ENCODE assay signal across 8 mouse cellular contexts in the genomic region with DNA sequence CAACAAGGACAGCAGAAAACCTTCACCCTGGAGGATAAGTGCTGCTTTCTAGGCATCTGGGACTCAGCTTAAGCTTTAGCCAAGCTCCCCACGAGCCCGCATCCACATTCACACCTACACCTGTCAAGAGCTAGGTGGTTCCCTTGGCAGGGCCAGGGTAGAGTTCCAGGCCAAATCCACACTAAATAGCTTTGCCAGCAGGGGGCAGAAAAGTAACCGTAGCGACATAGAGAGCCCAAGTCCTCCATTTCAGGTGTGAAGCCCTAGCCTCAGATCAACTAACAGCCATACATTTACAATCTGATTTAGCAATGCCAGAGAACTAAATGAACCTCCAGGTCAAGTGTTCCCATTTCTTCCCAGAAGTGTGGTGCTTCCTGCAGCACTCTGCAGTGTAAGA.
A peak's percentile ranks its signal among the peaks of the same experiment; 100 is the strongest.
DNase-seq lines count a peak whose midpoint lies in the region; ATAC-seq and TF ChIP-seq lines count a peak whose summit lies in the region.

No protein-coding gene starts in this region.

- H3K9me3 ChIP-seq in kidney, postnatal 0 days (replicated peaks; ENCODE audit: low read length) = no peaks in the 10 kb centered on the region
- H3K9me3 ChIP-seq in CH12.LX (replicated peaks; ENCODE audit: low read length) = no peaks in the 10 kb centered on the region
- H3K9me3 ChIP-seq in midbrain, embryonic 10.5 days (replicated peaks) = no peaks in the 10 kb centered on the region

- no peak overlapping the region for H3K9ac ChIP-seq in kidney, postnatal 0 days (ENCODE audit: low read depth, low read length)
- H3K9ac ChIP-seq in CH12.LX (ENCODE audit: insufficient read depth, low read depth) = no peak overlapping the region

- intact Hi-C loops in gastrocnemius, adult 2 months (cut with DNase I) = loop anchor here (10.0 kb wide), 1 partner anchor 572 kb away; a partner anchor contains a TSS

- TF ChIP-seq RAD21 in CH12.LX (IDR thresholded peaks at IDR 0.05; ENCODE audit: low read depth, low read length) = no peak; the same call in 1 of the 2 replicates

- H3K36me3 ChIP-seq in kidney, postnatal 0 days (ENCODE audit: insufficient read depth, low read length) = no peaks in the 10 kb centered on the region
- H3K36me3 ChIP-seq in CH12.LX (replicated peaks in 1 of 2; ENCODE audit: control insufficient read depth in 1 of 2, insufficient read depth in 1 of 2, low read length in 1 of 2) = no peaks in the 10 kb centered on the region
- H3K36me3 ChIP-seq in midbrain, embryonic 10.5 days = no peaks in the 10 kb centered on the region

- ATAC-seq in kidney, postnatal 0 days (replicated peaks; ENCODE audit: low FRiP score, low read depth) = no peak
- no peak for ATAC-seq in inflammation-experienced regulatory T-cells, adult 6 months

- no peak for DNase-seq in kidney, postnatal 0 days (ENCODE audit: low spot score)
- DNase-seq in kidney, adult 18-20 months = no peak
- DNase-seq in CH12.LX (ENCODE audit: extremely low read depth) = peak; percentile 17
- peak; percentile 55 for DNase-seq in brain, adult 2 months (ENCODE audit: low read depth, low spot score)
- DNase-seq in midbrain, embryonic 10.5 days (ENCODE audit: low spot score) = no peak
- no peak for DNase-seq in gastrocnemius, adult 2 months
- no peak for DNase-seq in ovary, adult 18-20 months (ENCODE audit: low spot score)

- no peak overlapping the region for H3K4me2 ChIP-seq in kidney, postnatal 0 days (ENCODE audit: low read length)
- H3K4me2 ChIP-seq in CH12.LX (ENCODE audit: insufficient read depth, low read depth, poor library complexity, severe bottlenecking) = no peak overlapping the region

- H3K4me1 ChIP-seq in kidney, postnatal 0 days (replicated peaks; ENCODE audit: insufficient read depth, low read length) = no peaks in the 10 kb centered on the region
- H3K4me1 ChIP-seq in CH12.LX (ENCODE audit: control insufficient read depth in 1 of 2, insufficient read depth in 2 of 2) = no peaks in the 10 kb centered on the region
- H3K4me1 ChIP-seq in midbrain, embryonic 10.5 days = peaks cover 10% of the 10 kb centered on the region

- WGBS in kidney, postnatal 0 days = 47% methylated on average over 4 of the region's 4 CpGs
- 47% methylated on average over 4 of the region's 4 CpGs for WGBS in midbrain, embryonic 10.5 days

- no peaks in the 10 kb centered on the region for H3K79me2 ChIP-seq in CH12.LX (replicated peaks; ENCODE audit: control insufficient read depth, extremely low read depth, insufficient read depth, poor library complexity, severe bottlenecking)

- H3K27me3 ChIP-seq in kidney, postnatal 0 days (ENCODE audit: insufficient read depth, low read length) = no peaks in the 10 kb centered on the region
- no peaks in the 10 kb centered on the region for H3K27me3 ChIP-seq in CH12.LX (replicated peaks)
- H3K27me3 ChIP-seq in midbrain, embryonic 10.5 days (ENCODE audit: low read depth, poor library complexity, severe bottlenecking) = peaks cover 96% of the 10 kb centered on the region

- TF ChIP-seq CTCF in kidney, postnatal 0 days (IDR thresholded peaks at IDR 0.05; ENCODE audit: low read depth) = peak; percentile 35; the same call in 1 of the 2 replicates
- peak in 1 of 2 experiments; percentile 45; a peak in 2 of 4 replicates for TF ChIP-seq CTCF in CH12.LX (conservative IDR thresholded peaks at IDR 0.05 in 1 of 2, IDR thresholded peaks at IDR 0.05 in 1 of 2; ENCODE audit: low read depth in 2 of 2, low read length in 2 of 2)
- TF ChIP-seq CTCF in gastrocnemius, adult 2 months (IDR thresholded peaks at IDR 0.05) = no peak

- no peak overlapping the region for H3K27ac ChIP-seq in kidney, postnatal 0 days
- no peak overlapping the region for H3K27ac ChIP-seq in CH12.LX (ENCODE audit: insufficient read depth, low read depth)
- H3K27ac ChIP-seq in midbrain, embryonic 10.5 days (replicated peaks) = no peak overlapping the region
- no peak overlapping the region for H3K27ac ChIP-seq in gastrocnemius, adult 2 months

- in situ Hi-C loops in CH12.LX (cut with MboI; ENCODE audit: low pct_ligation_motif_present, low pct_unique_long_range_greater_than_20kb, low sequenced_read_pairs) = loop anchor here (25.0 kb wide), 1 partner anchor 205 kb away; no protein-coding TSS in a partner anchor

- H3K4me3 ChIP-seq in kidney, postnatal 0 days (replicated peaks; ENCODE audit: low read depth, low read length) = no peak overlapping the region
- H3K4me3 ChIP-seq in CH12.LX (replicated peaks in 1 of 3; ENCODE audit: low read depth in 2 of 3, low read length in 2 of 3, poor library complexity in 1 of 3) = no peak overlapping the region
- H3K4me3 ChIP-seq in midbrain, embryonic 10.5 days = peak overlapping the region; percentile 58; the same call in 1 of the 2 replicates
- H3K4me3 ChIP-seq in gastrocnemius, adult 2 months = no peak overlapping the region

- TF ChIP-seq EP300 in CH12.LX (IDR thresholded peaks at IDR 0.05; ENCODE audit: low read length) = no peak

- TF ChIP-seq POLR2A in CH12.LX (IDR thresholded peaks at IDR 0.05; ENCODE audit: low read depth, low read length) = no peak

- dilution Hi-C loops in CH12.LX (cut with MboI; ENCODE audit: extremely low pct_ligation_motif_present, extremely low pct_unique_long_range_greater_than_20kb, low sequenced_read_pairs) = no loop called here

TF ChIP-seq in CH12.LX, 34 proteins besides CTCF, POLR2A, EP300 and RAD21:
- TF ChIP-seq ZNF384 (IDR thresholded peaks at IDR 0.05; ENCODE audit: low read depth, low read length) = no peak
- TF ChIP-seq MEF2A (IDR thresholded peaks at IDR 0.05; ENCODE audit: borderline replicate concordance, low read depth, low read length) = no peak
- TF ChIP-seq CHD1 (IDR thresholded peaks at IDR 0.05; ENCODE audit: low read depth, low read length) = no peak
- no peak for TF ChIP-seq ZC3H11A (IDR thresholded peaks at IDR 0.05; ENCODE audit: low read depth, low read length)
- no peak for TF ChIP-seq USF1 (IDR thresholded peaks at IDR 0.05; ENCODE audit: low read depth, low read length)
- TF ChIP-seq SIN3A (IDR thresholded peaks at IDR 0.05; ENCODE audit: low read length) = no peak
- no peak for TF ChIP-seq PAX5 (IDR thresholded peaks at IDR 0.05; ENCODE audit: low read length)
- no peak; the same call in 1 of the 2 replicates for TF ChIP-seq SMC3 (IDR thresholded peaks at IDR 0.05; ENCODE audit: low read depth, low read length)
- no peak for TF ChIP-seq MAFK (IDR thresholded peaks at IDR 0.05; ENCODE audit: insufficient replicate concordance, low read length)

Comparison
In these comparisons a context has a peak if more than half of its experiments do, and no peak if none do; other contexts are left out.
1. DNase-seq: peak in CH12.LX (single experiment) and brain, adult 2 months (single experiment); none in kidney, postnatal 0 days (single experiment), kidney, adult 18-20 months (single experiment), midbrain, embryonic 10.5 days (single experiment), gastrocnemius, adult 2 months (single experiment) and ovary, adult 18-20 months (single experiment).